Mouse (Mus musculus): ENCODE measurements at regions not wholly inside any gene's neighbourhood (a gene's known extent, or its start where the extent isn't known, plus 50 kb on each side); places are given as distances from the start of the nearest gene placed in this dataset.
A peak's percentile ranks its signal among the peaks of the same experiment; 100 is the strongest.

DNA sequence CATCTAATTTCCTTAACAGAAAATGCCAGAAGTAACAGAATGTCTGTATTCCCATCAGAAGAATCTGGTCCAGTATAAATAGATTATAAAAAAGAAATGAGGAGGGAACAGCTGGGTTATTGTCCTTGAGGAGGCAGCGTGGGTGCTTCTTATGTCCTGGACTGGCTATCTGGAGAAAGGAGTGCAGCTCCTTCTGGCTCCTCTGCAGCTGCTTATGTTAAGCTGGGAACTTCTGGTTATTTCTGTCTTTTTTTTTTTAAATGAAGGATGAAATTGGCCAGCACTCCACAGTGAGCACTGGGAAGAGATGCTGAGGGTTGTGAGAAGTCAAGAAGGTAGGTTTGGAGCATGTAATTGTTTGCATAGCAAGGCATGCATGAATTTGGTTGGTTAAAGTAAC lies 441.5 kb downstream of the Ebf1 start:
- no peak for DNase-seq

GRCm38 (mm10) chr11:45066592-45066991 lies 449.5 kb downstream of the Ebf1 start:
- no peak for DNase-seq

- DNase-seq = no peak
Measured at GRCm38 (mm10) chr11:45070280-45070679, 453.2 kb downstream of the Ebf1 start.

DNA sequence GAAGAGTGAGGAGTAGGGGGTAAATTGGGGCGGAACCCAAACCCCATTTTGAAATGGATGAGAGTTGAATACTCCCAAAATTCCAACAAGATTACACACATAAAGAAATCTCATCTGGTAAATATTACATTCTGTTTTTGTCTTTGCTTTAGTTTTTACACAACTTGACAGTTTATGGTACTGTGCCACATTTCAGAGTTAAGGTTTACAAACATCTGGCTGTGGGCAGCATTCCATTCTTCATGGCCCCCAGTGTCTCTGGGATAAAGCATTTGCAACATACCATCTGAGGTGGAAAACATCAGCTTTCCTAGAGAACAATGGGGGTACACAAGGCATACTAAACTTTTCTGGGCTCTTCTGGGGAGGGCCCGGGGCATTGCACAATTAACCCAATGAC lies 454.1 kb downstream of the Ebf1 start:
- DNase-seq = no peak

DNA sequence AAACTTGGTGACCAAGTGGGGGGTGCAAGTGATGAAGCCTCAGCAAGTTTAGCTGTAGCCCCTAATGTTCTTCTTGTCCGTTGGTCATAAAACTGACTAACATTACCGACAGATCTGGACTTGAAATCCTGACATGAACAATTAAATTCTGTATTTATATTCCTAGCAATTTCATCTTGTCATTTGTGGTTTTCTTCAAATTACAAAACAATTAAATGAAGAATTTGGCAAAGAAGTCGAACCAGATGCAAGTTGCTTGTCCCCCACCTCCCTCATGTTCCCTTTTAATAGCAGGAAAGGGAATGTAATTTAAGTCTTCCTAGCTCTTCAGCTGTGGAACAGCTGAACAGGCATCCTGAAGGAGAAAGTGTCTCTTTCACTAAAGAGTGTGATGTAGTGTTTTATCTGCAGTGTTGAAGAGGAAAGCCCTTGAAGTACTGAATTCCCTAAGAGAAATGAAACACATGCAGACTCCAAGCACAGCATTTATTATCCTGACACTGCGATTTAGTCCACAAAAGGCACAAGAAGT lies 467.5 kb downstream of the Ebf1 start:
- DNase-seq = no peak

- no peak for DNase-seq
Measured at GRCm38 (mm10) chr11:45085145-45085544, 468.0 kb downstream of the Ebf1 start.

DNA sequence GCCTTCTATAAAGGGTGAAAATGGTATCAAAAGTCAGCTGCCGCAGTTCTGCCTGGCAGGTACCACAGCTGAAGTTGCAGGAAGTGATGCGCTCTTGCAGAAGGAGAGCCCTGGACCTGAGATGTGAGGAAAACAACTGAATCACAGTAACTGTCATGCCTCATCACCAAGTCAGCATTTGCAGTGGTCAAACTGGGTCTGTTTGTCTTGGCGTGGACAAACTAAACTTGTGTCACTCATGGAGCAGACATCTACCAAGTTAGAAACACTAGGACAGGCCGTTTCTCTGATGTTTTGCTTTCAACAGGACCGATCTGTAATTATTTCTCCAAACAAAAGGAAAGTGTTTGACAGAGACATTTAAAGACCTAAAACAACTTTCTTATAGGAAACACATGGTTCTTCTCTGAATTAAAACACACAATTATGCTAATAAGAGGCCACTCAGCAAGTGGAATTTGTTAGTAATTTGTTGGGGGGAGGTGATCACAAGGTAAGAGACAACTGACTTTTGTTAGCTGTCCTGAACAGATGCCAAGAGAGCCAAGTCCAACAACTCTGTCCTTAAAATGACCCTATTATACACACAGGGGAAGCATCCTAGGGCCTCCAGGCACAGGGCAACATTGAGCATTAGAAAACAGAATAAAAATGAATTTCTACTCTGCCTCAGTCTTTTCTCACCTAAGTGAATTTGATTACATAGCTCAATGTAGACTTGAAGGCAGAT lies 470.2 kb downstream of the Ebf1 start:
- DNase-seq = no peak

GRCm38 (mm10) chr11:45088286-45088685 lies 471.2 kb downstream of the Ebf1 start:
- no peak for DNase-seq

- no peak for DNase-seq
Measured at GRCm38 (mm10) chr11:45089561-45089960, 472.4 kb downstream of the Ebf1 start.

- no peak for DNase-seq
Measured at GRCm38 (mm10) chr11:45103498-45104336, 486.6 kb downstream of the Ebf1 start.

- peak; percentile 29 to 52 for DNase-seq
Measured at GRCm38 (mm10) chr11:45116702-45117101, 499.6 kb downstream of the Ebf1 start.

GRCm38 (mm10) chr11:45123276-45123675 lies 506.2 kb downstream of the Ebf1 start:
- DNase-seq = no peak

DNA sequence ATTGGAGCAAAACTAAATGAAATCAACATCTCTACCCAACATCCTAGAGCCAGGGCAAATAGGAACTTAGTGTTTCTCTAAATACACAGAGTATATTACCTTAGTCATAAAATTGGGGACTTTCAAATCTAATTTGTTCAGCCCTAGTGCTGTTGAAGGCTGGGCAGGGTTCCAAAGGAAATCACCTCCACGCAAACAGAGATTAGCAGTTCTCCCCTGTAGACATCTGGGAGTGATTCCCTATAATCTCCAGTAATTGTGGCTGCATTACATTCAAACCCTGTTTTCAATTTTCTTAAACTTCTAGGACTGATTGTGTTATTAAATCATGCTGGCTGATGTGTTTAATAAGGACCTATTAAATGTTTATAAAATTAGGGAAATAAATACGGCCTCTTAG lies 519.7 kb downstream of the Ebf1 start:
- DNase-seq = no peak

DNA sequence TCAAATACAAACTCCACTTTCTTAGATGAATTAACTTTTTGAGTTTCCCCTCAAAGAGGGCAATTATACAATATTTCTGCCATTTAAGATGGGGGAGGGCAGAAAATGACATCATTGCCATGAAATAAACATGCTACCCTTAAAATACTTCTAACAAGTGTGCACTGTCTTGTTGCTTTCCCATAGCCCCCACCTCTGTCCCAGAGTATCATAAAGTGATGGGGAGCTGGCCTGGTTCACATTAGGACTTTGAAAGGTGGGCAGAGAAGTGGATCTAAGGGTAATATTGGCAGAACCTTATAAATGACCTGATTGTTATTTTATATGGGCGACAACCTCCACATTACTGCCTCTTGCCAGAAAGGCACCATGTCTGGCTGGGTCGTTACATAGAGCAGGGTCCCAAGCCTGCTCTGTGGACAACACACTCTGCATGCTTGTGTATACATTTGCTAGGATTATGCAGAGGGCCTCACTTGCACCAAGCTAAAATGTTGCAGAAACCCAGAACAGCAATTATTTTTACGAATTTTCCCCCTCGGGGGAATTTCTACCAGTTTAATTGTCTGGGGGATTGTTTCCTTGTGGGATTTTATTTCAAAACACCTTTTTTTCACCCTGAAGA lies 521.3 kb downstream of the Ebf1 start:
- DNase-seq = no peak

GRCm38 (mm10) chr11:45140490-45140889 lies 523.4 kb downstream of the Ebf1 start:
- no peak for DNase-seq

- DNase-seq = no peak
Measured at GRCm38 (mm10) chr11:45154070-45154469, 537.0 kb downstream of the Ebf1 start.

GRCm38 (mm10) chr11:45154497-45154896 lies 537.4 kb downstream of the Ebf1 start:
- no peak for DNase-seq

GRCm38 (mm10) chr11:45155782-45156181 lies 538.7 kb downstream of the Ebf1 start:
- DNase-seq = peak; percentile 23 to 32

DNA sequence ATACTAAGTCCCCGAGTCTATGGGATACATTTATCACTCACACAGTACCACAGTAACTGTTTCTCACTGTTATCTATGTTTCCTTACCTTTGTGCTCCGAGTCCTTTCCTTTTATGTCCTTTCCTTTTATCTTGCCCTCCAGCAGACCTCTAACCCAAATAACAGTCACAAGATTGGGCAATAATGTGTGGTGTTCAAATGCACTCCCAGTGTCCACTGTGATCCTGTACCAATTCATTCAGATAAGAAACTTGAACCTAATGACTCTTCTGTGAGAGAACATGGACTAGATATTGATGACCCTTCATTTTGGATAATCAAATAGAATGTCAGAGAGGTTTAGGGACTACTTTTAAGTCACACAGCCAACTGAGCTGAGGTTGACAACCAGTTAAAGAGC lies 541.2 kb downstream of the Ebf1 start:
- no peak for DNase-seq

DNA sequence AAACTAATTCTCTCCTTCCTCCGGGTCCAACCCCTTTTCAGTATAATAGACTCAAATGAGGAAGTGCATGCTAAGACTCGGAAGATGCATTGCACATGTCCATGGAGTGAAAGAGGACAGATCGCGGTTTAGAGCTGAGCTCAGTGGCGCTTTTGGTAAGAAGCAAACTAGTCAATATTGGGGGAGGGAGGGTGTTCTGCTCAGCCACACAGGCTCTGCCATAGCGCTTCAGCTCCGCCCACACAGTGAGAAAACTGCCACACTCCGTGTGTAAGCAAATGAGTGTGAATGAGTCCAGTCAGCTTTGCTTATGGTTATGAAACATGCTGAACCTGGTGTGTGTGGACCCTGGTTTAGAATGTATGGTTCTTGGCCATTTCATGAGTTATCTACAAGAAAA lies 543.8 kb downstream of the Ebf1 start:
- peak in 1 of 2 experiments; percentile 7 for DNase-seq

GRCm38 (mm10) chr11:45173546-45173945 lies 556.4 kb downstream of the Ebf1 start:
- peak; percentile 12 to 49 for DNase-seq

- no peak for DNase-seq
Measured at GRCm38 (mm10) chr11:45174071-45174470, 557.0 kb downstream of the Ebf1 start.
